Mouse (Mus musculus): Measurements from ENCODE around the gene Cyp4f14. TPM values are rescaled to one million over a fixed set of nuclear protein-coding genes. Genes with fewer than 3 reads are reported as not detected.

The Cyp4f14 gene
- polyA plus RNA-seq, 1 experiment = not detected

- TF ChIP-seq CTCF (IDR thresholded peaks at IDR 0.05; ENCODE audit: borderline replicate concordance, insufficient read depth, low read length) (no peak), POLR2A (IDR thresholded peaks at IDR 0.05; ENCODE audit: low read depth, low read length) (no peak)
- Histone ChIP-seq H3K4me1 (ENCODE audit: control insufficient read depth, insufficient read depth, low read length) (no peaks in the 10 kb centered on the region), H3K27ac (ENCODE audit: insufficient read depth, low read length) (no peak overlapping the region), H3K4me3 (ENCODE audit: insufficient read depth, low read length) (no peak overlapping the region)
Measured at GRCm38 (mm10) chr17:32901751-32902525, 15.2 kb downstream of the Cyp4f14 start.

DNA sequence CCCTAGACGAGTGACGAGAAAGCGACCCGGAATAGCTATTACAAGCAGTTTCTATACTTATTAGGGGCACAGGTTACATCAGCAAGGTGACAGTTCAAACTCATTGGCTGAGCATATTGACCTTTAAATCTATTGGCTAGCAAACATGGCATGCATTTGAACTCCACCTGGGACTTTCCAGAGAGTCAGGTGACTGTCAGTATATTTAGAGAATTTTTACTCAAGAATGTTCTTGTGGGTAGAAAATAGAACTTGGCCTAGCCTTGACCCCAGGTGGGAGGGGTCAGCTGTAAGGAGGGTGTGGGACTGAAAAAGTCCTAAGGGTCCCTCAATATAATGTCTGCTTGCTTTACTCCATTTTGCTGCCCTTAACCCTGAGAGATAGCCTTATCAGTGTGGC lies 21.7 kb downstream of the Cyp4f14 start:
- H3K27ac ChIP-seq (ENCODE audit: insufficient read depth, low read length) = no peak overlapping the region
- H3K4me1 ChIP-seq (ENCODE audit: control insufficient read depth, insufficient read depth, low read length) = peaks cover 2% of the 10 kb centered on the region; the same call in 1 of the 2 replicates
- no peak overlapping the region for H3K4me3 ChIP-seq (ENCODE audit: insufficient read depth, low read length)
- TF ChIP-seq POLR2A (IDR thresholded peaks at IDR 0.05; ENCODE audit: low read depth, low read length) = no peak
- TF ChIP-seq CTCF (IDR thresholded peaks at IDR 0.05; ENCODE audit: borderline replicate concordance, insufficient read depth, low read length) = no peak

DNA sequence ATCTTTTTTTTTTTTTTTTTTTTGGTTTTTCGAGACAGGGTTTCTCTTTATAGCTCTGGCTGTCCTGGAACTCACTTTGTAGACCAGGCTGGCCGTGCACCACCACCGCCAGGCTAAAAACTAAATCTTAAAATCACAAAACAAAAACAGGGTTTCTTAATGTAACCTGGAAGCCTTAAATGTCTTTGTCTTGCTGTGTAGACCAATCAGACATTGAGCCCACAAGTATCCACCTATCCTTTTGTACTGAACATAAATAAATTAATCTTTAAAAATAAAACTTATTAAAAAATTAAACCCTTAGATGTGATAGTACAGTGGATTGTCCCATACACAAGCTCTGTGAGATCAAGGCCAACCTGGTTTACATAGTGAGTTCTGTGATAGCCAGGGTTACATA lies 23.2 kb downstream of the Cyp4f14 start:
- H3K27ac ChIP-seq (ENCODE audit: insufficient read depth, low read length) = no peak overlapping the region
- H3K4me1 ChIP-seq (ENCODE audit: control insufficient read depth, insufficient read depth, low read length) = peaks cover 5% of the 10 kb centered on the region; the same call in 1 of the 2 replicates
- TF ChIP-seq CTCF (IDR thresholded peaks at IDR 0.05; ENCODE audit: borderline replicate concordance, insufficient read depth, low read length) = no peak
- TF ChIP-seq POLR2A (IDR thresholded peaks at IDR 0.05; ENCODE audit: low read depth, low read length) = no peak
- H3K4me3 ChIP-seq (ENCODE audit: insufficient read depth, low read length) = no peak overlapping the region

GRCm38 (mm10) chr17:32891239-32892180 lies 25.6 kb downstream of the Cyp4f14 start, which contains the start of gene Zfp870:
TSS of gene Zfp870 (minus strand) at chr17:32891642.
- Histone ChIP-seq H3K4me3 (ENCODE audit: insufficient read depth, low read length) (peak within 1 kb of the TSS; percentile 70), H3K4me1 (ENCODE audit: control insufficient read depth, insufficient read depth, low read length) (peaks cover 5% of the 10 kb centered on the region; the same call in 1 of the 2 replicates), H3K27ac (ENCODE audit: insufficient read depth, low read length) (peak within 1 kb of the TSS; percentile 54)
- peak; percentile 64 for TF ChIP-seq POLR2A (IDR thresholded peaks at IDR 0.05; ENCODE audit: low read depth, low read length)
- TF ChIP-seq CTCF (IDR thresholded peaks at IDR 0.05; ENCODE audit: borderline replicate concordance, insufficient read depth, low read length) = peak; percentile 41; the same call in 1 of the 2 replicates

DNA sequence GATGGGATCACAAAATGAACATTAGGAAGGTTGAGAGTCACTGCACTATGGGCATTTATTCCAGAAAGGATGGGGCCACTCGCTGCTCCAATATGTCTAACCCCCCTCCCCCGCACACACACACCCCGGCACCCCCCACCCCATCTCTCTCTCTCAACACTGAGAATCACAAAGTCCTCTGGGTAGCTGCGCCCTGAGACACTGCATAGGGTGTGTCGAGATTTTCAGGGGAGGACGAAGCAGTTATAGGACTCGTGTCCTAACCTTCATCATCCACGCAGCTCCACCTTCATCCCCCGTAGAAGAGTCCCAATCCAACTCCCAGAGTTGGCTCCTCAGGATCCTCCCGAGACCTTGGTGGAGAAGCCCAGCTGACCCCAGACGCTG lies 26.3 kb downstream of the Cyp4f14 start:
- Histone ChIP-seq H3K27ac (ENCODE audit: insufficient read depth, low read length) (peak overlapping the region; percentile 24; the same call in 1 of the 2 replicates), H3K4me1 (ENCODE audit: control insufficient read depth, insufficient read depth, low read length) (peaks cover 5% of the 10 kb centered on the region; the same call in 1 of the 2 replicates)
- no peak for TF ChIP-seq POLR2A (IDR thresholded peaks at IDR 0.05; ENCODE audit: low read depth, low read length)
- TF ChIP-seq CTCF (IDR thresholded peaks at IDR 0.05; ENCODE audit: borderline replicate concordance, insufficient read depth, low read length) = no peak

GRCm38 (mm10) chr17:32889611-32890010 lies 27.5 kb downstream of the Cyp4f14 start:
- Histone ChIP-seq H3K4me1 (ENCODE audit: control insufficient read depth, insufficient read depth, low read length) (peaks cover 5% of the 10 kb centered on the region; the same call in 1 of the 2 replicates), H3K4me3 (ENCODE audit: insufficient read depth, low read length) (no peak overlapping the region), H3K27ac (ENCODE audit: insufficient read depth, low read length) (no peak overlapping the region)
- TF ChIP-seq CTCF (IDR thresholded peaks at IDR 0.05; ENCODE audit: borderline replicate concordance, insufficient read depth, low read length) = no peak
- TF ChIP-seq POLR2A (IDR thresholded peaks at IDR 0.05; ENCODE audit: low read depth, low read length) = no peak

More for the DNA sequence above, 26.3 kb downstream of the Cyp4f14 start:
- H3K4me3 ChIP-seq (ENCODE audit: insufficient read depth, low read length) = peak overlapping the region; percentile 70

GRCm38 (mm10) chr17:32880320-32881218 lies 36.6 kb downstream of the Cyp4f14 start:
- Histone ChIP-seq H3K4me1 (ENCODE audit: control insufficient read depth, insufficient read depth, low read length) (no peaks in the 10 kb centered on the region), H3K4me3 (ENCODE audit: insufficient read depth, low read length) (no peak overlapping the region), H3K27ac (ENCODE audit: insufficient read depth, low read length) (no peak overlapping the region)
- TF ChIP-seq POLR2A (IDR thresholded peaks at IDR 0.05; ENCODE audit: low read depth, low read length) = no peak
- no peak for TF ChIP-seq CTCF (IDR thresholded peaks at IDR 0.05; ENCODE audit: borderline replicate concordance, insufficient read depth, low read length)

DNA sequence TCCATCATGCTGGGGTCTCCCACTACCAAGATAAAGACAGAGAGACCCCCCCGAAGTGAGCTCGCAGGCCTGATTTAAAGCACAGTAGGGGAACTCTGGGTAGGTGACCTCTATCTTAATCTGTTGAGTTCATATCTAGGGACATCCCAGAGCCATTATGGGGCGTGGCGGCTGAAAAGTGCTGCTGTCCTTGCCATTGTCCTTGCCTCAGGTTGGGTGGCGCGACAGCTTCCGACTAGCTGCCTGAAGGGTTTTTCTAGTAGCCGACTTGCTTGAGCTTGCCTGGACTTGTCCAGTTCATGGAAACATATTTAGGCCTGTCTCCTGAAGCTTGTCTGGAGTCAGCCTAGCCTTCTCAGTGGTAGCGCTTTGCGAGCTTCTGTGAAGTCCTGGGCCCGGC lies 38.4 kb downstream of the Cyp4f14 start:
- H3K27ac ChIP-seq (ENCODE audit: insufficient read depth, low read length) = no peak overlapping the region
- no peaks in the 10 kb centered on the region for H3K4me1 ChIP-seq (ENCODE audit: control insufficient read depth, insufficient read depth, low read length)
- H3K4me3 ChIP-seq (ENCODE audit: insufficient read depth, low read length) = no peak overlapping the region
- TF ChIP-seq CTCF (IDR thresholded peaks at IDR 0.05; ENCODE audit: borderline replicate concordance, insufficient read depth, low read length) (no peak), POLR2A (IDR thresholded peaks at IDR 0.05; ENCODE audit: low read depth, low read length) (no peak)

Data from embryonic fibroblast, embryonic 13.5 days (primary cell).